Mouse (Mus musculus) kidney, embryonic 16.5 days (tissue): ENCODE data around the gene Speer4e. TPM values are rescaled to one million over a fixed set of nuclear protein-coding genes. Genes with fewer than 3 reads are reported as not detected.
"Not testable (repeated sequence)": the region's sequence is repeated elsewhere in the genome, so short reads cannot be mapped to it uniquely, and the experiment has no call there.

Source experiments
- ATAC-seq: fragments of 200-750 bp; cut with Nextera tagmentation; 2 replicates; pipeline ENCODE4 v1.8.0; 2017; ENCODE audit warnings: moderate TSS enrichment; ENCODE audit not compliant: low FRiP score, low TSS enrichment
- H3K27ac ChIP-seq: fragments of 300-500 bp; sonication (generic); 2 replicates; pipeline ENCODE4 v1.5.1; 2014; ENCODE audit warnings: low read length
- H3K27me3 ChIP-seq: fragments of 300-500 bp; sonication (generic); 2 replicates; pipeline ENCODE4 v1.6.1; 2014; ENCODE audit warnings: low read length, control low read depth, mixed read lengths; ENCODE audit not compliant: insufficient read depth
- H3K36me3 ChIP-seq: fragments of 300-500 bp; sonication (generic); 2 replicates; pipeline ENCODE4 v1.6.1; 2014; ENCODE audit warnings: low read length, control low read depth, mixed read lengths; ENCODE audit not compliant: insufficient read depth
- H3K4me1 ChIP-seq: fragments of 300-500 bp; sonication (generic); 2 replicates; pipeline ENCODE4 v1.6.1; 2014; ENCODE audit warnings: low read length, control low read depth, mixed read lengths; ENCODE audit not compliant: insufficient read depth
- H3K4me2 ChIP-seq: fragments of 300-500 bp; sonication (generic); replicated peaks from 2 replicates; pipeline ENCODE4 v1.6.1; 2014; ENCODE audit warnings: low read depth, low read length
- H3K4me3 ChIP-seq: fragments of 300-500 bp; sonication (generic); 2 replicates; pipeline ENCODE4 v1.5.1; 2014; ENCODE audit warnings: mild to moderate bottlenecking, low read length
- H3K9ac ChIP-seq: fragments of 300-500 bp; sonication (generic); replicated peaks from 2 replicates; pipeline ENCODE4 v1.6.1; 2014; ENCODE audit warnings: low read length
- H3K9me3 ChIP-seq: fragments of 300-500 bp; sonication (generic); 2 replicates; pipeline ENCODE4 v1.6.1; 2016; ENCODE audit warnings: low read length, control low read depth
- whole genome bisulfite sequencing: fragments of 180-500 bp; shearing (Covaris S2); extraction: QIAGEN DNeasy Blood & Tissue Kit; methylation state at CpG from one replicate; pipeline ENCODE4 v1.1.7; 2014; 5-methylcytosine and 5-hydroxymethylcytosine counted together
- polyA plus RNA-seq: library from polyadenylated mRNA; unstranded; fragments of >200 nt; fragmentation: Nextera tagmentation; extraction: Ambion mirVana; gene quantifications from 2 replicates; pipeline ENCODE4 v1.2.1, GENCODE M21; 2015

The Speer4e gene
- polyA plus RNA-seq, 1 experiment from 2014 or later, result not detected

DNA sequence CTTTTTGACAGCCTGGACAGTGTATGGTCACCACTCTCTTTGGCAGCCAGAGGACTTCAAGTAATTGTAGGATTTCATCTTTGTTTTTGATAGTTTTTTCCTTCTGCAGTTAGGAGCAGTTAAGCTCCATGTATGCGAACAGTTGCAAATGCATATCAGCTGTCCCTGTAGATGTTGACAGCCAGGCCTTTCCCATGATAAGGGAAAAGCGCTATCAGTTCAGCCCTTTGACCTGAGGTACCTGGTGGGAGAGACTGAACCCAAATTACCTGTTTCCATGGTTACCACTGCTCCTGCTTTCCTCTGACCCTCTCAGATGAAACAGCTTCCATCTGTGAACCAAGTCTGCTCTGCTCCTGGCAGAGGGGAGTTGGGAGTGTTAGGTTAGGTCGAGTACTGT lies 46.0 kb downstream of the Speer4e start:
- no peak overlapping the region for H3K4me3 ChIP-seq
- no peak overlapping the region for H3K9ac ChIP-seq
- no peaks in the 10 kb centered on the region for H3K36me3 ChIP-seq
- ATAC-seq, result no peak
- no peaks in the 10 kb centered on the region for H3K4me1 ChIP-seq
- H3K4me2 ChIP-seq, result no peak overlapping the region
- H3K9me3 ChIP-seq, result no peaks in the 10 kb centered on the region
- H3K27me3 ChIP-seq, result no peaks in the 10 kb centered on the region
- H3K27ac ChIP-seq, result no peak overlapping the region
- 60% methylated on average over 3 of the region's 3 CpGs for WGBS

GRCm38 (mm10) chr5:14885291-14885690 lies 52.9 kb downstream of the Speer4e start:
- not testable (repeated sequence) for H3K4me1 ChIP-seq, H3K36me3 ChIP-seq, H3K27ac ChIP-seq, H3K9ac ChIP-seq, H3K9me3 ChIP-seq, H3K4me2 ChIP-seq, H3K27me3 ChIP-seq, ATAC-seq, H3K4me3 ChIP-seq
- 67% methylated on average over 2 of the region's 2 CpGs for WGBS

Other genes with a start within 250 kb of the Speer4e start
- not detected in 2 replicates for gene Gm9758, start 23.5 kb downstream of the Speer4e start, polyA plus RNA-seq
- gene Gm10354, start 40.5 kb upstream of the Speer4e start, polyA plus RNA-seq, result not detected in 2 replicates
- gene Gm17019, start 94.6 kb upstream of the Speer4e start, polyA plus RNA-seq, result not detected in 2 replicates